Comparison of ENCODE assay signal across 8 mouse cellular contexts in genomic region chrX:134756434-134757292, GRCm38 (mm10). TPM values are rescaled to one million over a fixed set of nuclear protein-coding genes. Genes with fewer than 3 reads are reported as not detected.
DNase-seq lines count a peak whose midpoint lies in the region; ATAC-seq lines count a peak whose summit lies in the region.

Gene Armcx3 (plus strand): TSS chrX:134756595.

- ATAC-seq in embryonic facial prominence, embryonic 11.5 days (replicated peaks; ENCODE audit: insufficient number of reproducible peaks, low FRiP score, low TSS enrichment, low read depth) = peak; percentile 76
- peak; percentile 81 for ATAC-seq in limb, embryonic 12.5 days (ENCODE audit: insufficient number of reproducible peaks, insufficient read depth, low FRiP score, low TSS enrichment, low read depth)
- peak; percentile 91 for ATAC-seq in midbrain, embryonic 13.5 days

- H3K36me3 ChIP-seq in embryonic facial prominence, embryonic 11.5 days (replicated peaks; ENCODE audit: control insufficient read depth, insufficient read depth, low read depth, low read length) = no peaks in the 10 kb centered on the region
- H3K36me3 ChIP-seq in limb, embryonic 12.5 days = no peaks in the 10 kb centered on the region
- H3K36me3 ChIP-seq in midbrain, embryonic 13.5 days = no peaks in the 10 kb centered on the region

- H3K9me3 ChIP-seq in embryonic facial prominence, embryonic 11.5 days (replicated peaks; ENCODE audit: control insufficient read depth, low read length) = no peaks in the 10 kb centered on the region
- H3K9me3 ChIP-seq in limb, embryonic 12.5 days = no peaks in the 10 kb centered on the region
- no peaks in the 10 kb centered on the region for H3K9me3 ChIP-seq in midbrain, embryonic 13.5 days

- H3K27ac ChIP-seq in embryonic facial prominence, embryonic 11.5 days (replicated peaks; ENCODE audit: low read depth, low read length) = no peak within 1 kb of the TSS
- peak within 1 kb of the TSS; percentile 57 for H3K27ac ChIP-seq in limb, embryonic 12.5 days
- H3K27ac ChIP-seq in midbrain, embryonic 13.5 days = peak within 1 kb of the TSS; percentile 76

- peak within 1 kb of the TSS; percentile 40 for H3K4me2 ChIP-seq in embryonic facial prominence, embryonic 11.5 days (ENCODE audit: low read depth, low read length)
- peak within 1 kb of the TSS; percentile 54 for H3K4me2 ChIP-seq in limb, embryonic 12.5 days
- peak within 1 kb of the TSS; percentile 55 for H3K4me2 ChIP-seq in midbrain, embryonic 13.5 days (replicated peaks)

- DNase-seq in 3T3-L1 (ENCODE audit: low read depth, low spot score) = peak; percentile 90
- DNase-seq in adrenal gland, postnatal 14 days = peak; percentile 74
- DNase-seq in embryonic facial prominence, embryonic 11.5 days (ENCODE audit: low spot score) = peak; percentile 81
- peak; percentile 78 to 80 for DNase-seq in heart, adult 18-20 months
- DNase-seq in kidney, adult 18-20 months = peak; percentile 53
- DNase-seq in spleen, postnatal 10 days (ENCODE audit: low spot score in 2 of 2) = peak; percentile 17 to 45

- H3K27me3 ChIP-seq in embryonic facial prominence, embryonic 11.5 days (ENCODE audit: control insufficient read depth, insufficient read depth, low read length) = no peaks in the 10 kb centered on the region
- H3K27me3 ChIP-seq in limb, embryonic 12.5 days = peaks cover 23% of the 10 kb centered on the region
- peaks cover 22% of the 10 kb centered on the region; the same call in 1 of the 2 replicates for H3K27me3 ChIP-seq in midbrain, embryonic 13.5 days

- WGBS in embryonic facial prominence, embryonic 11.5 days = 16% methylated on average over 42 of the region's 46 CpGs
- 20% methylated on average over 46 of the region's 46 CpGs for WGBS in limb, embryonic 12.5 days
- 28% methylated on average over 40 of the region's 46 CpGs for WGBS in midbrain, embryonic 13.5 days

- H3K4me1 ChIP-seq in embryonic facial prominence, embryonic 11.5 days (ENCODE audit: control insufficient read depth, insufficient read depth, low read length) = no peaks in the 10 kb centered on the region
- H3K4me1 ChIP-seq in limb, embryonic 12.5 days (replicated peaks) = peaks cover 15% of the 10 kb centered on the region
- peaks cover 7% of the 10 kb centered on the region for H3K4me1 ChIP-seq in midbrain, embryonic 13.5 days (replicated peaks)

- peak within 1 kb of the TSS; percentile 55 for H3K4me3 ChIP-seq in embryonic facial prominence, embryonic 11.5 days (ENCODE audit: low read depth, low read length)
- H3K4me3 ChIP-seq in limb, embryonic 12.5 days (replicated peaks) = peak within 1 kb of the TSS; percentile 54
- H3K4me3 ChIP-seq in midbrain, embryonic 13.5 days (replicated peaks) = peak within 1 kb of the TSS; percentile 59

- peak within 1 kb of the TSS; percentile 65 for H3K9ac ChIP-seq in embryonic facial prominence, embryonic 11.5 days (replicated peaks; ENCODE audit: low read length)
- peak within 1 kb of the TSS; percentile 69 for H3K9ac ChIP-seq in limb, embryonic 12.5 days (replicated peaks)
- peak within 1 kb of the TSS; percentile 76 for H3K9ac ChIP-seq in midbrain, embryonic 13.5 days (replicated peaks)

RNA-seq across cellular contexts. Expression of gene Armcx3, which starts in this region (rescaled TPM):
- 37.9 and 40.6 TPM in 2 replicates for total RNA-seq in adrenal gland, postnatal 14 days (2021)
- 66.4 and 70.5 TPM in 2 replicates for polyA plus RNA-seq in embryonic facial prominence, embryonic 11.5 days (2014; fragmentation: Nextera tagmentation; extraction: Ambion mirVana)
- total RNA-seq in heart, adult 18-20 months (2021) = 10 to 100 TPM; 13.8 to 14.8 TPM
- 60.1 and 63.6 TPM in 2 replicates for polyA plus RNA-seq in limb, embryonic 12.5 days (2016; fragmentation: Nextera tagmentation; extraction: Ambion mirVana)
- 59.5 and 59.9 TPM in 2 replicates for polyA plus RNA-seq in midbrain, embryonic 13.5 days (2015; fragmentation: Nextera tagmentation; extraction: Ambion mirVana)

Comparison
In these comparisons a context has a peak if more than half of its experiments do, and no peak if none do; other contexts are left out.
1. DNase-seq: peak in every context shown above with its lines; median percentile 90 in 3T3-L1; 81 in embryonic facial prominence, embryonic 11.5 days; 79 in heart, adult 18-20 months; 74 in adrenal gland, postnatal 14 days; 53 in kidney, adult 18-20 months; 31 in spleen, postnatal 10 days.